In genomic region chr11:52397385-52397987, GRCm38 (mm10) we compare ENCODE assay signal across 8 mouse cellular contexts. TPM values are rescaled to one million over a fixed set of nuclear protein-coding genes. Genes with fewer than 3 reads are reported as not detected.
DNase-seq lines count a peak whose midpoint lies in the region; ATAC-seq and TF ChIP-seq lines count a peak whose summit lies in the region.

No protein-coding gene starts in this region.

- H3K27me3 ChIP-seq in kidney, adult 2 months (replicated peaks; ENCODE audit: control insufficient read depth, insufficient read depth, low read length), result no peaks in the 10 kb centered on the region
- no peaks in the 10 kb centered on the region for H3K27me3 ChIP-seq in hindbrain, embryonic 13.5 days
- H3K27me3 ChIP-seq in midbrain, embryonic 11.5 days (ENCODE audit: control insufficient read depth, insufficient read depth, low read length), result no peaks in the 10 kb centered on the region

- DNase-seq in kidney, adult 2 months, result peak; percentile 37
- DNase-seq in kidney, adult 9 months, result no peak
- DNase-seq in MN1 (ENCODE audit: low spot score), result peak; percentile 54
- peak; percentile 86 for DNase-seq in midbrain, embryonic 11.5 days (ENCODE audit: low spot score, missing footprints)
- DNase-seq in urinary bladder, adult 18-20 months (ENCODE audit: low spot score in 2 of 2), result no peak
- DNase-seq in adrenal gland, adult 2 months, result no peak

- H3K4me3 ChIP-seq in kidney, adult 2 months (ENCODE audit: insufficient read depth, low read depth, low read length), result no peak overlapping the region
- H3K4me3 ChIP-seq in hindbrain, embryonic 13.5 days, result peak overlapping the region; percentile 92
- peak overlapping the region; percentile 80 for H3K4me3 ChIP-seq in midbrain, embryonic 11.5 days (ENCODE audit: low read depth, low read length)

- no peak for TF ChIP-seq POLR2A in kidney, adult 2 months (IDR thresholded peaks at IDR 0.05; ENCODE audit: low read depth, low read length)

- peak overlapping the region; percentile 94 for H3K9ac ChIP-seq in hindbrain, embryonic 13.5 days
- H3K9ac ChIP-seq in midbrain, embryonic 11.5 days (ENCODE audit: low read length), result peak overlapping the region; percentile 77; the same call in 1 of the 2 replicates

- peak overlapping the region; percentile 85 for H3K4me2 ChIP-seq in hindbrain, embryonic 13.5 days
- peak overlapping the region; percentile 57 for H3K4me2 ChIP-seq in midbrain, embryonic 11.5 days

- no peak overlapping the region for H3K27ac ChIP-seq in kidney, adult 2 months (ENCODE audit: insufficient read depth, low read depth, low read length)
- peak overlapping the region; percentile 95; the same call in 1 of the 2 replicates for H3K27ac ChIP-seq in hindbrain, embryonic 13.5 days
- no peak overlapping the region for H3K27ac ChIP-seq in midbrain, embryonic 11.5 days (ENCODE audit: low read depth, low read length)

- 86% methylated on average over 4 of the region's 4 CpGs for WGBS in kidney, adult 2 months
- 87% methylated on average over 4 of the region's 4 CpGs for WGBS in hindbrain, embryonic 13.5 days
- WGBS in midbrain, embryonic 11.5 days, result 82% methylated on average over 4 of the region's 4 CpGs

- no peak for ATAC-seq in hindbrain, embryonic 13.5 days (ENCODE audit: low FRiP score)
- no peak for ATAC-seq in midbrain, embryonic 11.5 days (ENCODE audit: low FRiP score)
- ATAC-seq in frontal cortex, adult (ENCODE audit: low TSS enrichment), result no peak

- no peaks in the 10 kb centered on the region for H3K9me3 ChIP-seq in hindbrain, embryonic 13.5 days
- no peaks in the 10 kb centered on the region for H3K9me3 ChIP-seq in midbrain, embryonic 11.5 days (ENCODE audit: control insufficient read depth, low read length)

- TF ChIP-seq CTCF in kidney, adult 2 months (conservative IDR thresholded peaks at IDR 0.05; ENCODE audit: insufficient read depth, insufficient read length, low read depth, low read length), result no peak

- peaks cover 14% of the 10 kb centered on the region; the same call in 1 of the 2 replicates for H3K4me1 ChIP-seq in kidney, adult 2 months (ENCODE audit: control insufficient read depth, insufficient read depth, low read length)
- peaks cover 35% of the 10 kb centered on the region for H3K4me1 ChIP-seq in hindbrain, embryonic 13.5 days (replicated peaks)
- H3K4me1 ChIP-seq in midbrain, embryonic 11.5 days (ENCODE audit: control insufficient read depth, insufficient read depth, low read length), result no peaks in the 10 kb centered on the region

- no peaks in the 10 kb centered on the region for H3K36me3 ChIP-seq in kidney, adult 2 months (ENCODE audit: control insufficient read depth, insufficient read depth, low read length)
- H3K36me3 ChIP-seq in hindbrain, embryonic 13.5 days, result no peaks in the 10 kb centered on the region
- H3K36me3 ChIP-seq in midbrain, embryonic 11.5 days (ENCODE audit: control insufficient read depth, insufficient read depth, low read length), result no peaks in the 10 kb centered on the region

RNA-seq across cellular contexts. Expression of gene 9530068E07Rik, which starts 1.3 kb away (rescaled TPM):
- polyA plus RNA-seq in kidney, adult 2 months (2012; rRNA removed), result 219 and 245 TPM in 2 replicates
- 129 TPM in 2 replicates for polyA plus RNA-seq in hindbrain, embryonic 13.5 days (2015; fragmentation: Nextera tagmentation; extraction: Ambion mirVana)
- 178 and 193 TPM in 2 replicates for polyA plus RNA-seq in midbrain, embryonic 11.5 days (2014; fragmentation: Nextera tagmentation; extraction: Ambion mirVana)
- 100 to 1,000 TPM; 142 to 144 TPM for total RNA-seq in adrenal gland, adult 2 months (2021)
- 241 and 242 TPM in 2 replicates for polyA plus RNA-seq in adrenal gland, adult 2 months (2012; rRNA removed)

RNA-seq across cellular contexts. Expression of gene Vdac1, which starts 36.8 kb away (rescaled TPM):
- 259 and 341 TPM in 2 replicates for polyA plus RNA-seq in kidney, adult 2 months (2012; rRNA removed)
- polyA plus RNA-seq in hindbrain, embryonic 13.5 days (2015; fragmentation: Nextera tagmentation; extraction: Ambion mirVana), result 280 and 294 TPM in 2 replicates
- 209 and 210 TPM in 2 replicates for polyA plus RNA-seq in midbrain, embryonic 11.5 days (2014; fragmentation: Nextera tagmentation; extraction: Ambion mirVana)
- 100 to 1,000 TPM; 353 to 458 TPM for total RNA-seq in adrenal gland, adult 2 months (2021)
- polyA plus RNA-seq in adrenal gland, adult 2 months (2012; rRNA removed), result 52.6 and 60.1 TPM in 2 replicates

Comparison
In these comparisons a context has a peak if more than half of its experiments do, and no peak if none do; other contexts are left out.
1. DNase-seq: peak in kidney, adult 2 months (single experiment), MN1 (single experiment) and midbrain, embryonic 11.5 days (single experiment); none in kidney, adult 9 months (single experiment), urinary bladder, adult 18-20 months (0 of 2) and adrenal gland, adult 2 months (single experiment).